Mouse (Mus musculus) hematopoietic multipotent progenitor cell, adult 10-12 weeks (in vitro differentiated cells): ENCODE data around the gene Nyx. TPM values are rescaled to one million over a fixed set of nuclear protein-coding genes. Genes with fewer than 3 reads are reported as not detected.

ENCODE experiments used
- polyA plus RNA-seq: library from polyadenylated mRNA; stranded (reverse); fragments of >175 nt; gene quantifications from 2 replicates; pipeline ENCODE4 v1.2.3, GENCODE M21; 2012; ENCODE audit warnings: low replicate concordance

Nyx gene
- polyA plus RNA-seq = 0.37 and 1.8 TPM in 2 replicates

GRCm38 (mm10) chrX:13465810-13466209, at the start of gene Nyx:
Gene Nyx, plus strand, starts transcription at chrX:13466110.

Other genes with a start within 250 kb of the Nyx start
- 2.2 and 17.0 TPM in 2 replicates for gene Ddx3x, start 185.1 kb upstream of the Nyx start, polyA plus RNA-seq
- gene Gpr34, start 166.0 kb downstream of the Nyx start, polyA plus RNA-seq = 0.18 and 0.88 TPM in 2 replicates
- 0.09 TPM in 1 of 2 replicates, not detected in the other for gene Gpr82, start 195.3 kb downstream of the Nyx start, polyA plus RNA-seq